Mouse (Mus musculus): ENCODE measurements around the gene Lat2. TPM values are rescaled to one million over a fixed set of nuclear protein-coding genes. Genes with fewer than 3 reads are reported as not detected.

Lat2 gene
- polyA plus RNA-seq, 1 experiment: not detected

DNA sequence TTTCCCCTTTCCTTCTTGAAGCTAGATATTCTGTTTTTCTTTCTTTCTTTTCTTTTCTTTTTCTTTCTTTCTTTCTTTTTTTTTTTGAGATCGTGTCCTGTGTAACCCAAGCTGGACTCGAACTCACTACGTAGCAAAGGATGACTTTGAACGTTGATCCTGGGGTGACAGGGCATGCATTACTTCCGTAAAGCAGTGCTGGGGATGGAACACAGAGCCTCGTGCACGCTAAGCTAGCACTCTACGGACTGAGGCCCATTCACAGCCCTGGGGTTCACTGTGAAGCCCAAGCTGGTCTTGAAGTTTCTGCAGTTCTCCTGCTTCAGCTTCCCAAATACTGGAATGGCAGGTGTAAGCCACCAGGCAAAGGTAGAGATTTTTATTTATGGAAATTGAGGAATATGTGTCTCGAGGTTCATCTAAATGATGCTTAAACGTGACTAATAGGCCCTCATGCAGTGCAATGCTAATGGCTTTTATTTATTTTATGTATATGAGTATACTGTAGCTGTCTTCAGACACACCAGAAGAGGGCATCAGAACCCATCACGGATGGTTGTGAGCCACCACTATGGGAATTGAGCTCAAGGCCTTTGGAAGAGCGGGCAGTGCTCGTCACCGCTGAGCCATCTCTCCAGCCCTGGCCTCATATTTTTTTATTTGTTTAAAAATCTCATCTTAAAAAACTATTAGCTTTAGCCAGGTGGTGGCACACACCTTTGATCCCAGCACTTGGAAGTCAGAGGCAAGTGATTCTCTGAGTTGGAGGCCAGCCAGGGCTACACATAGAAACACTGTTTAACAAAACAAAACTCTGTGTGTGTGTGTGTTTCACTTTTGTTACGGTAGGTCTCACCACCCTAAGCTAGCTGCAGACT, 31.6 kb downstream of the Lat2 start:
- TF ChIP-seq GATA1 (IDR thresholded peaks at IDR 0.05; ENCODE audit: low read length): no peak

- TF ChIP-seq GATA1 (IDR thresholded peaks at IDR 0.05; ENCODE audit: low read length): no peak
These were observed 32.5 kb downstream of the Lat2 start for GRCm38 (mm10) chr5:134582221-134582907.

DNA sequence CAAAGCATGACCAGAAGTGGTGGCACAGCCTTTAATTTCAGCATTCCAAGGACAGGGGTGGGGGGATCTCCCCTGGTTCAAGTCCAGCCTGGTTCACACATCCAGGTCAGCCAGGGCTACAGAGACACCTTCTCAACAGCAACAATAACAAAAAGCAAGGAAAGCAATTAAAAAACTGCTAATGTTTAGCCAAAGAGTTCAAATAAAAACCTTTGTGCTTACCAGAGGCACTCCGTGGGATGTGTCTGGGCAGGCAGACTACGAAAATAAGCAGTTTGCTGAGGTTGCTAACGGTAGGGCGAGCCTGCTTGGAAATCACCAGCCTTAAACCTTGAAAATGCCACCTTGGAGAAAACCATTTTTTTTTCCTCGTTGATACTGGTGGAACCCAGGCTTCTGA, 33.7 kb downstream of the Lat2 start, which contains the start of gene Rfc2:
Gene Rfc2 (plus strand): TSS at position 221 of the 400 bp plus-strand sequence.
- no peak for TF ChIP-seq GATA1 (IDR thresholded peaks at IDR 0.05; ENCODE audit: low read length)

- no peak for TF ChIP-seq GATA1 (IDR thresholded peaks at IDR 0.05; ENCODE audit: low read length)
These were observed 35.7 kb downstream of the Lat2 start for GRCm38 (mm10) chr5:134579135-134579534.

DNA sequence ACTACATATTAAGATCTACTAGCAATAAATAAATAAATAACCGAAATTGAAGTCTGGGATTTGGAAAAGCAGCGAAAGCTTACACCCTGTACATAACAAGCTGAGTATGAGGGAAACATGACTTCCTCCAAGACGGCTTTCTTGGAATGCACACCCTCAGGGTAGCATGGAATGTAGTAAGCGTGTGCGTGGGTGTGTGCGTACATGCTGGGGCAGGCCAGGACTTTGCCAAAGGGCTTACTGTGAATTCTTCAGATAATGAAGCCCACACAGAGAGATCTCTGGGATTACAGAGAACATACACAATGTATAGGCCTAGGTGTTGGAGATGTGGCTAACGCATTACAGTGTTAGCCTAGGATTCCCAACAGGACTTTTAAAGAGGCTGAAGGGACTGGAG, 37.3 kb downstream of the Lat2 start:
- no peak for TF ChIP-seq GATA1 (IDR thresholded peaks at IDR 0.05; ENCODE audit: low read length)

GRCm38 (mm10) chr5:134576517-134577220, 38.2 kb downstream of the Lat2 start:
- TF ChIP-seq GATA1 (IDR thresholded peaks at IDR 0.05; ENCODE audit: low read length): no peak

DNA sequence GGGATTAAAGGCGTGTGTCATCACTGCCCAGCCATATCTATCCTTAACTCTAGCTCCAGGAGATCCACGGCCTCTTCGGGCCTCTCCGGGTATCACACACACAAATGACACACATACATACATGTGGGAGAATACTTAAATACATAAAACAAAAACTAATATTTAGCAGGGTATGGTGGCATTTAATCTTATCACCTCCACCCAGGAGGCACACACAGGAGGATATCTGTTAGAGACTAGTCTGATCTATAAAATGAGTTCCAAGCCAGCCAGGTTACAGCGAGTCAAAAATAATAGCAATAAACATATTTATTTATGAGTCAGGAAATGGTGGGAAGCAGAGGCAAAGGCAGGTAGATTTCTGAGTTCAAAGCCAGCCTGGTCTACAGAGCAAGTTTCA, 39.0 kb downstream of the Lat2 start:
- no peak for TF ChIP-seq GATA1 (IDR thresholded peaks at IDR 0.05; ENCODE audit: low read length)

GRCm38 (mm10) chr5:134572508-134573214, 42.2 kb downstream of the Lat2 start:
- no peak for TF ChIP-seq GATA1 (IDR thresholded peaks at IDR 0.05; ENCODE audit: low read length)

GRCm38 (mm10) chr5:134571730-134572507, 42.9 kb downstream of the Lat2 start:
- no peak for TF ChIP-seq GATA1 (IDR thresholded peaks at IDR 0.05; ENCODE audit: low read length)

DNA sequence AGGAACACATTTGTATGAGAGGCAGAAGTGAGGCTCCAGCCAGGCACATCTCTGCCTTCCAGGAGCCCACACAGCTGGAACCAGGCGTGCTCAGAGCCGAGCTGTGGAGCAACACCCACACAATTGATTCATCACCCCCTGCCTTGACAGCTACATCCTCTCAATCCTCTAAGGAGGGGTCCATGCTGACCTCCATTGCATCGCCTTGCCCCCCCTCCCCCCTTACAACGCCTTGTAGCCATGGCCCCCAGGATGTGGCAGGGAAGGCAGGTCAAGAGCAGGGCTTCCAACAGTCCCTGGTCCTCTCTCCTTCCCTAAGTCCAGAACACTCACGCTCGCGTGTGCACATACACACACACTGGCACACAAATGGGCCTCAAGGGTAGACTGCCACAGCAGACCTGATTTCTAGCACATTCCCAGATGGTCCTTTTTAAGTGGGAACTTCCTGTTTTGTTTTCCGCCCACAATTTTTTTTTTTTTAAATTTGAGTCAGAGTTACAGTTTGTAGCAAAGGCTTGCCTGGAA, 45.8 kb downstream of the Lat2 start:
- no peak for TF ChIP-seq GATA1 (IDR thresholded peaks at IDR 0.05; ENCODE audit: low read length)

DNA sequence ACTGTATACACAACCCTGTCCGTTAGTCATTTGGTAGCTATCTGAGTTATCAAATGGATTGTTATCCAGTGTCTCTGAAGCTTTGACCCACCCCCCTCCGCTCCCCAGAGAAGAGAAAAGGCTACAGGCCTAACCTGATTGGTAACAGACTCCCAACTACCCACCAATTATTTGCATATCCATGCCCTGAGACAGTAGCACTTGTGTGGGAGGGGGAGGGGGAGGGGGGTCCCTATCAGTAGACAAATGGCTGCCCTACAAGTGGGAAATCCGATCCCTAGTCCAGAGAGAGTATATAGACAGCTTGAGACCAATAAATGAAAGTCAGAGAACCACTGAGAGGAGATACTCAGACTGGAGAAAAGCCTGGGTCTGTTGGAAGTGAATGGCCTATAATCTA, 46.8 kb downstream of the Lat2 start:
- no peak for TF ChIP-seq GATA1 (IDR thresholded peaks at IDR 0.05; ENCODE audit: low read length)

DNA sequence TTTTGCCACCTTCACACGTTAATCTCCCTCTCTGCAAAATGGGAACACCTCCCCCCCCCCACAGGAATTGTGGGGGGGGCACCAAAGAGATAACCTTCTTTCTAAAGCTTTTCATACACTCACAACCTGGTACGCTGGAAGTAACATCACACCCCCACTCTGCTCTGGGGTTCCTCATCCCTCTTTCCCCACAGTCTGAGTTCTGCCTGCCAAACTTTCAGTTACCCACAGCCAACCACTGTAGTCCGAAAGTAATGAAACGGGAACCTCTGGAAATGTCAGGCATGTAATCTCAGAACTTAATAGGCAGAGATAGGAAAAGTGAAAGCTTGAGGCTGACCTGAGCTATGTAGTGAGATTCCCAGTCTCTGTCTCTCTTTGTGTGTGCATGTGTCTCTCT, 47.4 kb downstream of the Lat2 start:
- TF ChIP-seq GATA1 (IDR thresholded peaks at IDR 0.05; ENCODE audit: low read length): no peak

- no peak for TF ChIP-seq GATA1 (IDR thresholded peaks at IDR 0.05; ENCODE audit: low read length)
These were observed 49.1 kb downstream of the Lat2 start for GRCm38 (mm10) chr5:134565696-134566095.

GRCm38 (mm10) chr5:134564272-134564671, 50.6 kb downstream of the Lat2 start:
- TF ChIP-seq GATA1 (IDR thresholded peaks at IDR 0.05; ENCODE audit: low read length): no peak
